Mouse (Mus musculus) cerebellum, postnatal 4 days (tissue): ENCODE results near the gene Parp16.
"Not testable (repeated sequence)": the region's sequence is repeated elsewhere in the genome, so short reads cannot be mapped to it uniquely, and the experiment has no call there.

Experiments used
- DNase-seq, 2 experiments: peaks; one replicate each; pipeline ENCODE4 v3.0.0; 2022; ENCODE audit warnings: low spot score in 2 of 2, mixed read lengths in 1 of 2

Parp16 gene

GRCm38 (mm10) chr9:65208293-65209179 lies 13.4 kb downstream of the Parp16 start:
- DNase-seq, result no peak

GRCm38 (mm10) chr9:65211598-65211997 lies 16.4 kb downstream of the Parp16 start:
- DNase-seq, result no peak

DNA sequence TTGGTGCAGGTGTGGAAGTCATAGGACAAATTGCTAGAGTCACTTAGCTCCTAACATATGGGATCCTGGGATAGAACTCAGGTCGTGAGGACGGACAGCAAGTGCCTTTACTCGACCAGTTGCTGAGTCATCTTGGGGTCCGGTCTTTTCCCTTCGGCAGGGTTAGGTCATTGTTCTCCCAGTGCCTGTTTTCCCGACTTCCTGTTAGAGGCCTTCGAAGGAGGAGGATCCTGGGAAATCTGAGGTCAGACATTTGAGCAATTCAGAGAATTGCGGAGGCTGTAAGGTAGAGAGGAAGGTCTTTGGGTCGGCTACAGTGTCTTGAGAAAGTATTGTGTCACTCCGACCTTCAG lies 19.2 kb downstream of the Parp16 start:
- no peak for DNase-seq

DNA sequence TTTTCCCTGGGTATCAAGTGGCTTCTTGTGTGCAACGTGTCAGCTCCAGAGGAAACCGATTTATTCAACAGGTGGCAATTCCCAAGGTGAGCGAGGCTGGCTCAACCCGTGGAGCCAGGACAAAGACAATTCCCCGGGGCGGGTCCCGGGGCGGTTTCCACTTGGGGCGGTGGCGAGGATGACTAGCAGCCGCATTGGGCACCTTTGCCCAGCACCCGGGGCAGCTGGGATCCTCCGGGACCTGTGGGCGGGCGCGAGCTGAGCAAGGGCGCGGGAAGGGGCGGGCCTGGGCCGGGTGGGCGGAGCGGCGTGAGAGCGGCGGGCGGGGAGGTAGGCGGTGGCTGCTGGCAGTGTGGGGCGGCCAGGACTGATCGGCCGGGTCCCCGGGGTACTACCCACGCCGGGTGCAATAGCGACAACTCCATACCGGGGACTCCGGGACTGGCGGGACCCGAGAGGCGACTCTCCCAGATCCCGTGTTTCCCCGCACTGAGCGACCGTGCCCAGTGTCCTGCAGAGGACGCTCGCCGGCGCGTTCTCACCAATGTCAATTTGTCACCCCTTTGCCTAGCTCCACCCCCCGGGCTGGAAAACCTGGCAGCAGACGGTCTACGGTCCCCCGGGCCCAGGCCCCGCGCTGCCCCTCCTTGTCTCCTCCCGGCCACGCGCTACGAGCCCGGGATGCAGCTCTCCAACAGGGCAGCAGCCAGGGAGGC lies 19.8 kb downstream of the Parp16 start:
- DNase-seq, result peak; percentile 65 to 77

- DNase-seq, result no peak
Observed at GRCm38 (mm10) chr9:65215494-65216126, 20.5 kb downstream of the Parp16 start.

- no peak for DNase-seq
Observed at GRCm38 (mm10) chr9:65216972-65217371, 21.8 kb downstream of the Parp16 start.

GRCm38 (mm10) chr9:65217661-65218060 lies 22.5 kb downstream of the Parp16 start:
- DNase-seq, result no peak

DNA sequence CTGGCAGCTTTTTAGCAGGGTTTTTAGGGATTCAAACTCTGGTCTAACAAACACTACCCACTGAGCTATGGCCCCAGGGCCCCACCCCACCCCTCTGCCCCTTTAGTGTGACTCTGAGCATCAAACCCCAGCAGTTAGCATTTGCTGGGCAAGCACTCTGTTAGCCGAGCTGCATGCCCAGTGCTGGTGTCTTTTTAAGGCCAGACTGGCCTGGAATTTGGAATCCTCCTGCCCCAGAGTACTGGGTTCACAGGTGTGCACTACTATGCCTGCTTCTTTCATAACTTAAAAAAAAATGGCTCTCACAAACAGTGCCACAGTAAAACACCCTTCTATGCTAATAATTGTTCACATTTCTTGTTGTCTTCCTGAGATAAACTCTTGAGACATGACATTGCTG lies 23.8 kb downstream of the Parp16 start:
- DNase-seq, result no peak

DNA sequence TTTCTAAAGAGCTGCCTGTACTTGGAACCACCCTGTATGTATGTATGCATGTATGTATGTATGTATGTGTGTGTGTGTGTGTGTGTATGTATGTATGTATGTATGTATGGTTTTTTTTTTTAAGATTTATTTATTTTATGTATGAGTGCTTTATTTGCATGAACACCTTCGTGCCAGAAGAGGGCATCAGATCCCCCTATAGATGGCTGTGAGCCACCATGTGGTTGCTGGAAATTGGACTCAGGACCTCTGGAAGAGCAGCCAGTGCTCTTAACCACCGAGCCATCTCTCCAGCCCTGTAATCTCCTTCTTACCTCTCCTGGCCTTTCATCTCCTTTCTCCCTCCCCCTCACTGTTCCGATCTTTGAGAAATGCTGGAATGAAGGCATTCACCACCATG lies 25.2 kb downstream of the Parp16 start:
- not testable (repeated sequence) for DNase-seq

GRCm38 (mm10) chr9:65223927-65224326 lies 28.8 kb downstream of the Parp16 start:
- no peak for DNase-seq

DNA sequence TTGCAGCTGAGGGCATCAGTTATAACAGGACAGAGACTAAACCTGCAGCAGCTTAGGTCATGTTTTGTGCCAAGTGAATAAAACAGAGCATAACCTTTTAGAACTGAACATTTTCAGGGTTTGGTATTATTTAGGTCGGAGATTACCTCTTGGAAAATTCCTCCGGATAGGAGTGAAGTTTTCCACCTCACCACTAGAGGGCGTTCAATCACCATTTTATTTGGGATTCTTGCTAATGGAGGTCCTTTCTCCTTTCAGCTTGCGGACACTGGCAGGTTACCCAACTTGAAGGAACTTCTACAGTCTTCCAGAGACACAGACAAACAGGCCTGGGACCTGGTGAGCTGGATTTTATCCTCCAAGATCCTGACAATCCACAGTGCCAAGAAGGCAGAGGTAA lies 30.6 kb downstream of the Parp16 start:
- DNase-seq, result peak in 1 of 2 experiments; percentile 44

GRCm38 (mm10) chr9:65230250-65230649 lies 35.1 kb downstream of the Parp16 start:
- no peak for DNase-seq

- DNase-seq, result peak in 1 of 2 experiments; percentile 36
Observed at GRCm38 (mm10) chr9:65231284-65231683, 36.1 kb downstream of the Parp16 start.

GRCm38 (mm10) chr9:65233243-65233985 lies 38.3 kb downstream of the Parp16 start:
- DNase-seq, result no peak

GRCm38 (mm10) chr9:65234734-65235133 lies 39.6 kb downstream of the Parp16 start:
- DNase-seq, result no peak

DNA sequence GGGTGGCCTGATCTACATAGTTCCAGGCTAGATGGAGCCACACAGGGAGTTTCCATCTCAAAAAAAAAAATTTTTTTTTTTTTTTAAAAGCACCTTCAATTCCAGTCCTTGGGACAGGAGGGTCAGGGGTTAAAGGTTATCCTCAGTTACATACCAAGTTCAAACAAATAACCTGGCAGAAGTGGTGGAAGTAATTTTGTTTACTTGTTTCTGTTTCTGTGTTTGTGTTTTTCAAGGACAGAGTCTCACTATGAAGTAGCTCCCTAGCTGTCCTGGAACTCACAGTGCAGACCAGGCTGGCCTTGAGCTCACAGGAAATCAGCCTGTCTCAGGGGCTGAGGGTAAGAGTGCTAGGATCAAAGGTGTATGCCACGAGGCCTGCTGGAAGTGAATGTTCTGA lies 40.4 kb downstream of the Parp16 start:
- DNase-seq, result no peak

- no peak for DNase-seq
Observed at GRCm38 (mm10) chr9:65237616-65238015, 42.5 kb downstream of the Parp16 start.

GRCm38 (mm10) chr9:65238191-65238760 lies 43.1 kb downstream of the Parp16 start:
- DNase-seq, result no peak

DNA sequence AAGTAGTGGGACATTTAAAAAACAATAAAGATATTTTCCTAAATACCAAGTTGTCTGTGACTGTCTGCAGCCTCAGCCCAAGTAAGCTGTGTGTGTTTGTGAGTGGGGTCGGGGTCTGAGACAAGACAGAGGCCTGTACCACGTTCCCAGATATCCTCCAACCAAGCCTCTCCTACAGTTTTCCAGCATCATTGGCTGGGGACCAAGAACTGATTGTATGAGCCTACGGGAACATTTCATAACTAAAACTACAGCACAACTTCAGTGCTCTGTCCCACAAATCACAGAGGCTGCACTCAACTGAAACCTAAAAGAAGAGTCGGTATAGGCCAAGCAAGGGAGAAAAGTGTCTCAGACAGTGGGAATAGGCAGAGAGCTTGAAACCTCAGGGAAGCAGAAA lies 44.0 kb downstream of the Parp16 start:
- DNase-seq, result no peak

DNA sequence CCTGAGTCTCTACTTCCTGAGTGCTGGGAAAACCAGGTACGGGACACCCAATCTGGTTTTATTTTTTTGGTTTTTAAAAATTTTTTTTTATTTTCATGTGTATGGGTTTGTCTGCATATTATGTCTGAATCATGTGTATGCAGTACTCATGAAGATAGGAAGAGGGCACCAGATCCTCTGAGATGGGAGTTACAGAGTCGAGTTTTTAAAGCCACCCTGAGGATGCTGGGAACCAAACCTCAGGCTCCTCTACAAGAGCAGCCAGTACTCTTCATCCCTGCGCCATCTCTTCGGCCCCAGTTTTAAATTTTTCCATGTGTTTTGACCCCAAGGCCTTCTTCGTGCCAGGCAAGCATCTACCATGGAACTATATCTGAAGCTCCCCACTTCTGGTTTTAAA lies 44.6 kb downstream of the Parp16 start:
- DNase-seq, result no peak

DNA sequence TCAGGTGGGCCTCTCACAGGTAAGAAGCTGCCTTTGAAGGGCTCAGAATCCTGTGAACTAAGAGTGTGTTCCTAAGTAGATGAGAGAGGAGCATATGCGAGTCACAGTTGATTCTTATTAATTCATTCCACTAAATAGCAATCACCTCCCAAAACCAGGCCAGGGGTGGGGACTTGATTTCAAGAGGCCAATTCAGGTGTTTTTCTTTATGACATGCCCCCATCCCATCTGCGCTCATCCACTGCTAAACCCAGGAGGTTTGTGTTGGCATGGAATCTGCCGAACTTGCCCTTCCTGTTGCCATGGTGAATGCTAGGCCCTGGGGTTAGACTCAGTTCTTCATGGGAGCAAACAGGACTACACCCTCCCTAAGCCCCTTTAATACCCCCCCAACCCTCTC lies 45.4 kb downstream of the Parp16 start:
- DNase-seq, result no peak

DNA sequence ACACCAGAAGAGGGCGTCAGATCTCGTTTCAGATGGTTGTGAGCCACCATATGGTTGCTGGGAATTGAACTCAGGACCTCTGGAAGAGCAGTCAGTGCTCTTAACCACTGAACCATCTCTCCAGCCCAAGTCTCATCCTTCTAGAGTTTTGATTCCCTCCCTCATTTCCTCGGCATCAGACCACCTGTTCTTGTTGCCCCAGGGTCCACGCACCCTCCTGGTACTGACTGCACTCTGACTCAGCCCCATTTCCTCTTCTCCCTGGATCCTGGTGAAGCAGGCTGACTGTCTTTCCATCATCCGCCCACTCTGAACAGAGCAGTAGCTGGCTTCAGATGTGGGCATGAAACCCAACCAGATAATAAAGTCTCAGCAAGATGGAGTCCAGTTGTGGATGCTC lies 46.8 kb downstream of the Parp16 start:
- DNase-seq, result no peak
